Mouse (Mus musculus) heart, postnatal 0 days (tissue): ENCODE measurements around the gene Il18r1.

ENCODE experiments used
- CTCF ChIP-seq: IDR thresholded peaks from 2 replicates; pipeline ENCODE4 v1.5.1; 2016; ENCODE audit warnings: antibody characterized with exemption, control low read depth, low read depth
- EP300 ChIP-seq: IDR thresholded peaks from 2 replicates; pipeline ENCODE4 v1.6.1; 2016; ENCODE audit warnings: antibody characterized with exemption, low read depth

DNA sequence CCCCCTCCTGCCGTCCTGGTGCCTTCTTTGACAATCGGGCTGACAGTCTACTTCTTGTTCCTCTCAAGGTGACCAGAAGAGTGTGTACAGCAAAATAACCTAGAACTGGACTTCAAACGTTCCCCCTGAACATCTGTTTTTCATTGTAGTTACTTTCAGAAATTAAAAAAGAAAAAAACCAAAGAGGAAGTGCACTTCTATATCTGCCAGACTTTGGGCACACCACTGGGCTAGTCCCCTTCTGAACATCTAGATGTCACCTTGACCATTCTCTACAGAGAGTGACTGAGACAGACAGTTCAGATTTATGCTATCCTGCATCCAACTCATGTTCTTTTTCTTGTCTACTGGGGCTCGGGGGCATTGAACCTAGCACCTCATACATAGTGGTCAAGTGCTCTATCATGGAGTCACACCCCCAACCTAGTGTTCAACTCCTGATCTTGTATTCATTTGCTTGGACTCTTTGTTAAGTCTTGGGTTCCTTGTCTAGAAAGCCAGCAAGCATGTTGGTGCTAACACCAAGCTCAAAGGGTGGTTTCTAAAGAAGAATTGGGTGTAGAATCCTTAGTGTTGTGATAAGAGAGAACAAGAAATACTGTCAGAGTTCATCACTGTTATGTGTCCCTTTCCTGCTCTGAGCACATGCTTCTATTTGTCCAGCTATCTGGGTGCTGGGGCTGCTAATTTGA is 35.1 kb upstream of the Il18r1 start:
- no peak for TF ChIP-seq CTCF
- TF ChIP-seq EP300: no peak
